Mouse (Mus musculus): ENCODE data around the gene St7. TPM values are rescaled to one million over a fixed set of nuclear protein-coding genes. Genes with fewer than 3 reads are reported as not detected.

The St7 gene
- polyA plus RNA-seq, 1 experiment, result 8.4 TPM

- Histone ChIP-seq H3K79me2 (ENCODE audit: control insufficient read depth, insufficient read depth) (no peaks in the 10 kb centered on the region), H3K36me3 (ENCODE audit: control insufficient read depth, insufficient read depth) (no peaks in the 10 kb centered on the region), H3K27me3 (ENCODE audit: control insufficient read depth, insufficient read depth, insufficient read length) (no peaks in the 10 kb centered on the region), H3ac (ENCODE audit: control insufficient read depth, insufficient read length) (no peak overlapping the region), H3K4me3 (no peak overlapping the region), H3K4me2 (ENCODE audit: low read depth) (no peak overlapping the region)
- TF ChIP-seq CEBPB (IDR thresholded peaks at IDR 0.05; ENCODE audit: insufficient read depth, poor library complexity, severe bottlenecking) (no peak), POLR2AphosphoS2 (IDR thresholded peaks at IDR 0.05; ENCODE audit: insufficient read length, low read depth) (no peak), MAX (IDR thresholded peaks at IDR 0.05; ENCODE audit: low read depth) (no peak), TCF12 (IDR thresholded peaks at IDR 0.05; ENCODE audit: insufficient read depth, poor library complexity, severe bottlenecking) (no peak), POLR2A (IDR thresholded peaks at IDR 0.05; ENCODE audit: insufficient read length, low read depth) (no peak), SRF (IDR thresholded peaks at IDR 0.05; ENCODE audit: control insufficient read depth, insufficient read length, low read depth) (no peak), MYOG (IDR thresholded peaks at IDR 0.05; ENCODE audit: control insufficient read depth in 1 of 3, insufficient read depth in 1 of 3, insufficient read length in 2 of 3, low read depth in 2 of 3) (no peak)
Observed at GRCm38 (mm10) chr6:17925267-17925666, 232.5 kb downstream of the St7 start.

GRCm38 (mm10) chr6:17927746-17928145, 235.0 kb downstream of the St7 start:
- no peaks in the 10 kb centered on the region for H3K79me2 ChIP-seq (ENCODE audit: control insufficient read depth, insufficient read depth)
- no peaks in the 10 kb centered on the region for H3K27me3 ChIP-seq (ENCODE audit: control insufficient read depth, insufficient read depth, insufficient read length)
- TF ChIP-seq POLR2A (IDR thresholded peaks at IDR 0.05; ENCODE audit: insufficient read length, low read depth), result no peak
- TF ChIP-seq E2F4 (IDR thresholded peaks at IDR 0.05; ENCODE audit: insufficient read depth), result no peak
- TF ChIP-seq TCF3 (IDR thresholded peaks at IDR 0.05; ENCODE audit: insufficient read length, low read depth), result no peak
- no peak for TF ChIP-seq SRF (IDR thresholded peaks at IDR 0.05; ENCODE audit: control insufficient read depth, insufficient read length, low read depth)
- TF ChIP-seq MYOD1 (IDR thresholded peaks at IDR 0.05; ENCODE audit: control insufficient read depth in 1 of 3, insufficient read length in 2 of 3, low read depth in 2 of 3), result no peak
- no peak for TF ChIP-seq TCF12 (IDR thresholded peaks at IDR 0.05; ENCODE audit: insufficient read depth, poor library complexity, severe bottlenecking)
- H3K4me2 ChIP-seq (ENCODE audit: low read depth), result no peak overlapping the region
- no peaks in the 10 kb centered on the region for H3K36me3 ChIP-seq (ENCODE audit: control insufficient read depth, insufficient read depth)
- H3K4me3 ChIP-seq, result no peak overlapping the region
- H3ac ChIP-seq (ENCODE audit: control insufficient read depth, insufficient read length), result no peak overlapping the region

GRCm38 (mm10) chr6:17931187-17931586, 238.5 kb downstream of the St7 start:
- H3K79me2 ChIP-seq (ENCODE audit: control insufficient read depth, insufficient read depth), result no peaks in the 10 kb centered on the region
- no peaks in the 10 kb centered on the region for H3K36me3 ChIP-seq (ENCODE audit: control insufficient read depth, insufficient read depth)
- no peak for TF ChIP-seq POLR2A (IDR thresholded peaks at IDR 0.05; ENCODE audit: insufficient read length, low read depth)
- no peak for TF ChIP-seq POLR2AphosphoS2 (IDR thresholded peaks at IDR 0.05; ENCODE audit: insufficient read length, low read depth)
- no peak for TF ChIP-seq USF1 (IDR thresholded peaks at IDR 0.05; ENCODE audit: low read depth)
- no peak for TF ChIP-seq MYOG (IDR thresholded peaks at IDR 0.05; ENCODE audit: control insufficient read depth in 1 of 3, insufficient read depth in 1 of 3, insufficient read length in 2 of 3, low read depth in 2 of 3)
- TF ChIP-seq TCF3 (IDR thresholded peaks at IDR 0.05; ENCODE audit: insufficient read length, low read depth), result no peak
- no peak for TF ChIP-seq MYOD1 (IDR thresholded peaks at IDR 0.05; ENCODE audit: control insufficient read depth in 1 of 3, insufficient read length in 2 of 3, low read depth in 2 of 3)
- TF ChIP-seq E2F4 (IDR thresholded peaks at IDR 0.05; ENCODE audit: insufficient read depth), result no peak
- TF ChIP-seq REST (IDR thresholded peaks at IDR 0.05; ENCODE audit: insufficient read depth, insufficient read length), result peak; percentile 12
- no peak for TF ChIP-seq CEBPB (IDR thresholded peaks at IDR 0.05; ENCODE audit: insufficient read depth, poor library complexity, severe bottlenecking)
- H3K4me2 ChIP-seq (ENCODE audit: low read depth), result no peak overlapping the region
- no peaks in the 10 kb centered on the region for H3K27me3 ChIP-seq (ENCODE audit: control insufficient read depth, insufficient read depth, insufficient read length)
- no peak overlapping the region for H3K4me3 ChIP-seq
- no peak overlapping the region for H3ac ChIP-seq (ENCODE audit: control insufficient read depth, insufficient read length)

- Histone ChIP-seq H3K4me3 (no peak overlapping the region), H3ac (ENCODE audit: control insufficient read depth, insufficient read length) (no peak overlapping the region), H3K27me3 (ENCODE audit: control insufficient read depth, insufficient read depth, insufficient read length) (no peaks in the 10 kb centered on the region), H3K36me3 (ENCODE audit: control insufficient read depth, insufficient read depth) (no peaks in the 10 kb centered on the region), H3K4me2 (ENCODE audit: low read depth) (no peak overlapping the region), H3K79me2 (ENCODE audit: control insufficient read depth, insufficient read depth) (no peaks in the 10 kb centered on the region)
- no peak for TF ChIP-seq MYOG (IDR thresholded peaks at IDR 0.05; ENCODE audit: control insufficient read depth in 1 of 3, insufficient read depth in 1 of 3, insufficient read length in 2 of 3, low read depth in 2 of 3)
- TF ChIP-seq CEBPB (IDR thresholded peaks at IDR 0.05; ENCODE audit: insufficient read depth, poor library complexity, severe bottlenecking), result no peak
- TF ChIP-seq TCF3 (IDR thresholded peaks at IDR 0.05; ENCODE audit: insufficient read length, low read depth), result no peak
- no peak for TF ChIP-seq TCF12 (IDR thresholded peaks at IDR 0.05; ENCODE audit: insufficient read depth, poor library complexity, severe bottlenecking)
- no peak for TF ChIP-seq POLR2A (IDR thresholded peaks at IDR 0.05; ENCODE audit: insufficient read length, low read depth)
- no peak for TF ChIP-seq POLR2AphosphoS2 (IDR thresholded peaks at IDR 0.05; ENCODE audit: insufficient read length, low read depth)
- TF ChIP-seq E2F4 (IDR thresholded peaks at IDR 0.05; ENCODE audit: insufficient read depth), result no peak
- no peak for TF ChIP-seq MYOD1 (IDR thresholded peaks at IDR 0.05; ENCODE audit: control insufficient read depth in 1 of 3, insufficient read length in 2 of 3, low read depth in 2 of 3)
- no peak for TF ChIP-seq MAX (IDR thresholded peaks at IDR 0.05; ENCODE audit: low read depth)
- no peak for TF ChIP-seq SRF (IDR thresholded peaks at IDR 0.05; ENCODE audit: control insufficient read depth, insufficient read length, low read depth)
- no peak for TF ChIP-seq USF1 (IDR thresholded peaks at IDR 0.05; ENCODE audit: low read depth)
- TF ChIP-seq REST (IDR thresholded peaks at IDR 0.05; ENCODE audit: insufficient read depth, insufficient read length), result no peak
Observed at GRCm38 (mm10) chr6:17931835-17932234, 239.1 kb downstream of the St7 start.

GRCm38 (mm10) chr6:17932806-17933205, 240.1 kb downstream of the St7 start:
- H3ac ChIP-seq (ENCODE audit: control insufficient read depth, insufficient read length), result no peak overlapping the region
- H3K4me2 ChIP-seq (ENCODE audit: low read depth), result no peak overlapping the region
- H3K4me3 ChIP-seq, result no peak overlapping the region
- no peaks in the 10 kb centered on the region for H3K27me3 ChIP-seq (ENCODE audit: control insufficient read depth, insufficient read depth, insufficient read length)
- TF ChIP-seq SRF (IDR thresholded peaks at IDR 0.05; ENCODE audit: control insufficient read depth, insufficient read length, low read depth) (no peak), POLR2A (IDR thresholded peaks at IDR 0.05; ENCODE audit: insufficient read length, low read depth) (no peak), TCF3 (IDR thresholded peaks at IDR 0.05; ENCODE audit: insufficient read length, low read depth) (no peak), MYOD1 (IDR thresholded peaks at IDR 0.05; ENCODE audit: control insufficient read depth in 1 of 3, insufficient read length in 2 of 3, low read depth in 2 of 3) (no peak), USF1 (IDR thresholded peaks at IDR 0.05; ENCODE audit: low read depth) (no peak), REST (IDR thresholded peaks at IDR 0.05; ENCODE audit: insufficient read depth, insufficient read length) (no peak), MYOG (IDR thresholded peaks at IDR 0.05; ENCODE audit: control insufficient read depth in 1 of 3, insufficient read depth in 1 of 3, insufficient read length in 2 of 3, low read depth in 2 of 3) (no peak), E2F4 (IDR thresholded peaks at IDR 0.05; ENCODE audit: insufficient read depth) (no peak)
- H3K79me2 ChIP-seq (ENCODE audit: control insufficient read depth, insufficient read depth), result no peaks in the 10 kb centered on the region
- no peaks in the 10 kb centered on the region for H3K36me3 ChIP-seq (ENCODE audit: control insufficient read depth, insufficient read depth)
